Mouse (Mus musculus): Measurements from ENCODE around the gene Dctn1.

- TF ChIP-seq CTCF (IDR thresholded peaks at IDR 0.05; ENCODE audit: borderline replicate concordance, extremely low read depth, insufficient read depth, insufficient read length): no peak
- no peak for TF ChIP-seq POLR2A (IDR thresholded peaks at IDR 0.05; ENCODE audit: borderline replicate concordance, extremely low read depth, insufficient read depth, insufficient read length, poor library complexity, severe bottlenecking)
Observed at GRCm38 (mm10) chr6:83156259-83156684, 9.4 kb upstream of the Dctn1 start, which contains the start of the genes Wdr54 and 1700003E16Rik.

Data from brain, embryonic 14.5 days (tissue).